9 mouse cellular contexts compared by ENCODE assay signal in the genomic region with DNA sequence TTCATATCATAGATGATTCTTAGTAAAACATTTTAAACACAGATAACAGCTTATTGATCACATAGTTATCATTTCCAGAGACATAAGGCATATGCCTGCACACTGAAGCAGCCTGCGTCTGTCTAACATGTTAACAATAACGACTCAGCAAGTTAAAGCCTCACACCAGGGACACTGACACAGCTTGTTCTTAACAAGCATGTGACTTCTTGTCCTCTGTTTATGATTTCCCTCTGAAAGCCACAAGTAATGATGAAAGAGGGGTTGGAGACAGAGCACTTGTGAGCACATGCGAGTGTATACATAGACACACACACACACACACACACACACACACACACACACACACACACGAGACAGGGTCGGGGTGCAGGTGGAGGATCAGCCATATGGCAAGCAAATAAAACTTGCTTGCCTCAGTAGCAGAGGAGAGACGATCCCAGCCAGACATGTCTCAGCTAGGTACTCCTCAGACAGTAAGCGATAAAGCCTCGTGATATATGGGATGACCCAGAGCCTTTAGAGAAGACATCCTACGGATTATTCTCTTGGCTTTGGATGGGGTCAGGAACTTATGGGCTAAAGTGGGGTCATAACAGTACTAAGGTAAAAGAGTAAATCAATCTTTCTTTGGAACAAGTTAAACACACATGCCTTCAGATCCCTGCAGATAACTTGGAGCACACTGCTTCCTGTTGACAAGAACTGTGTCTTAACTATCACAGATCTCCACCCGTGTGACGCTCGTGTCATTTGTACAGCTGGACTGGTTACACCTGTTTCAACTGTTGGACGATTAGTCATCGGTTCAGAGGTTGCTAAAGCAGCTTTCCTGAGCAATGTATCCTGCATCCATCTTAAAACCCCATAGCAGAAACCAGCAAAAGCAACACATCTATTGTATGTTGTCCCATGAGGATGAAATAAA. TPM values are rescaled to one million over a fixed set of nuclear protein-coding genes. Genes with fewer than 3 reads are reported as not detected.
DNase-seq lines count a peak whose midpoint lies in the region; ATAC-seq lines count a peak whose summit lies in the region.
"Had no signal": no experiment of that assay in that cellular context is flagged by ENCODE, and none has a peak within 500 bp of the region (broad histone marks: within the 10 kb centered on the region; RNA-seq: fewer than 3 reads in every experiment).

No protein-coding gene starts in this region.

- WGBS in neural tube, embryonic 12.5 days = 59% methylated on average over 14 of the region's 14 CpGs
- WGBS in neural tube, embryonic 15.5 days = 53% methylated on average over 14 of the region's 14 CpGs
- 35% methylated on average over 14 of the region's 14 CpGs for WGBS in intestine, embryonic 14.5 days
- WGBS in neural tube, embryonic 13.5 days = 58% methylated on average over 14 of the region's 14 CpGs

- H3K9me3 ChIP-seq in neural tube, embryonic 12.5 days = no peaks in the 10 kb centered on the region
- no peaks in the 10 kb centered on the region for H3K9me3 ChIP-seq in neural tube, embryonic 15.5 days (replicated peaks)
- H3K9me3 ChIP-seq in intestine, embryonic 14.5 days (ENCODE audit: control insufficient read depth, low read length) = no peaks in the 10 kb centered on the region
- no peaks in the 10 kb centered on the region for H3K9me3 ChIP-seq in neural tube, embryonic 13.5 days

- no peaks in the 10 kb centered on the region for H3K36me3 ChIP-seq in neural tube, embryonic 12.5 days
- H3K36me3 ChIP-seq in neural tube, embryonic 15.5 days = no peaks in the 10 kb centered on the region
- H3K36me3 ChIP-seq in intestine, embryonic 14.5 days (ENCODE audit: control insufficient read depth, insufficient read depth, low read length) = no peaks in the 10 kb centered on the region
- no peaks in the 10 kb centered on the region for H3K36me3 ChIP-seq in neural tube, embryonic 13.5 days

- H3K4me3 ChIP-seq in neural tube, embryonic 12.5 days = no peak overlapping the region
- H3K4me3 ChIP-seq in neural tube, embryonic 15.5 days (replicated peaks) = no peak overlapping the region
- no peak overlapping the region for H3K4me3 ChIP-seq in intestine, embryonic 14.5 days (ENCODE audit: low read depth, low read length)
- H3K4me3 ChIP-seq in neural tube, embryonic 13.5 days = no peak overlapping the region

- peak; percentile 35 for ATAC-seq in neural tube, embryonic 12.5 days (ENCODE audit: low FRiP score, low read depth)
- no peak for ATAC-seq in neural tube, embryonic 15.5 days (ENCODE audit: low FRiP score)
- peak; percentile 72 for ATAC-seq in intestine, embryonic 14.5 days (replicated peaks; ENCODE audit: low FRiP score, low TSS enrichment, low read depth)
- peak; percentile 33; the same call in 1 of the 2 replicates for ATAC-seq in neural tube, embryonic 13.5 days (ENCODE audit: low read depth)

- H3K4me1 ChIP-seq in neural tube, embryonic 12.5 days = peaks cover 27% of the 10 kb centered on the region
- peaks cover 24% of the 10 kb centered on the region for H3K4me1 ChIP-seq in neural tube, embryonic 15.5 days
- peaks cover 6% of the 10 kb centered on the region; the same call in 1 of the 2 replicates for H3K4me1 ChIP-seq in intestine, embryonic 14.5 days (replicated peaks; ENCODE audit: control insufficient read depth, insufficient read depth, low read length)
- H3K4me1 ChIP-seq in neural tube, embryonic 13.5 days (replicated peaks) = peaks cover 37% of the 10 kb centered on the region

- peak; percentile 38 for DNase-seq in c-Kit-positive CD71-positive TER-119-positive erythroid progenitor cells, embryonic 14.5 days (ENCODE audit: low spot score)
- no peak for DNase-seq in intestine, embryonic 14.5 days (ENCODE audit: low spot score)
- DNase-seq in adrenal gland, adult 8-10 months = no peak
- no peak for DNase-seq in Muller cell, postnatal 12 days (ENCODE audit: inconsistent ontology term)
- no peak for DNase-seq in lung, postnatal 10 days
- DNase-seq: gastrocnemius, postnatal 14 days had no signal

- no peaks in the 10 kb centered on the region for H3K27me3 ChIP-seq in neural tube, embryonic 12.5 days (replicated peaks)
- no peaks in the 10 kb centered on the region for H3K27me3 ChIP-seq in neural tube, embryonic 15.5 days (replicated peaks)
- no peaks in the 10 kb centered on the region for H3K27me3 ChIP-seq in intestine, embryonic 14.5 days (replicated peaks; ENCODE audit: control insufficient read depth, insufficient read depth, low read length)
- no peaks in the 10 kb centered on the region for H3K27me3 ChIP-seq in neural tube, embryonic 13.5 days

- H3K4me2 ChIP-seq in neural tube, embryonic 12.5 days (replicated peaks) = no peak overlapping the region
- no peak overlapping the region for H3K4me2 ChIP-seq in neural tube, embryonic 15.5 days
- H3K4me2 ChIP-seq in intestine, embryonic 14.5 days (ENCODE audit: low read length) = no peak overlapping the region
- no peak overlapping the region for H3K4me2 ChIP-seq in neural tube, embryonic 13.5 days

- H3K27ac ChIP-seq in neural tube, embryonic 12.5 days = no peak overlapping the region
- no peak overlapping the region for H3K27ac ChIP-seq in neural tube, embryonic 15.5 days (replicated peaks)
- H3K27ac ChIP-seq in intestine, embryonic 14.5 days (ENCODE audit: low read depth) = no peak overlapping the region
- peak overlapping the region; percentile 69 for H3K27ac ChIP-seq in neural tube, embryonic 13.5 days (replicated peaks)

- H3K9ac ChIP-seq in neural tube, embryonic 12.5 days = no peak overlapping the region
- no peak overlapping the region for H3K9ac ChIP-seq in neural tube, embryonic 15.5 days (replicated peaks)
- H3K9ac ChIP-seq in intestine, embryonic 14.5 days (ENCODE audit: low read length) = no peak overlapping the region
- no peak overlapping the region for H3K9ac ChIP-seq in neural tube, embryonic 13.5 days

RNA-seq across cellular contexts. Expression of a gene that starts 51.4 kb away (rescaled TPM):
- polyA plus RNA-seq in neural tube, embryonic 12.5 days (2016; fragmentation: Nextera tagmentation; extraction: Ambion mirVana) = 110 and 120 TPM in 2 replicates
- 77.6 and 88.0 TPM in 2 replicates for polyA plus RNA-seq in neural tube, embryonic 15.5 days (2015; fragmentation: Nextera tagmentation; extraction: Ambion mirVana)
- polyA plus RNA-seq in intestine, embryonic 14.5 days (2014; fragmentation: Nextera tagmentation; extraction: Ambion mirVana) = 36.4 and 40.0 TPM in 2 replicates
- 91.7 and 92.9 TPM in 2 replicates for polyA plus RNA-seq in neural tube, embryonic 13.5 days (2015; fragmentation: Nextera tagmentation; extraction: Ambion mirVana)
- total RNA-seq in adrenal gland, adult 8-10 months (2022) = 10 to 100 TPM; 23.3 to 31.0 (median 29.4) TPM
